Mouse (Mus musculus) myocyte (in vitro differentiated cells): ENCODE results near the gene Olfr1294. TPM values are rescaled to one million over a fixed set of nuclear protein-coding genes. Genes with fewer than 3 reads are reported as not detected.

ENCODE experiments used
- H3K27me3 ChIP-seq: one replicate; pipeline ENCODE4 v1.6.1; 2011; ENCODE audit not compliant: control insufficient read depth, insufficient read depth, insufficient read length
- H3K36me3 ChIP-seq: one replicate; pipeline ENCODE4 v1.6.1; 2011; ENCODE audit not compliant: control insufficient read depth, insufficient read depth
- H3K4me2 ChIP-seq: one replicate; pipeline ENCODE4 v1.6.1; 2011; ENCODE audit warnings: low read depth, control low read depth
- H3K4me3 ChIP-seq: one replicate; pipeline ENCODE4 v1.5.1; 2011; ENCODE audit warnings: mild to moderate bottlenecking, control low read depth, moderate library complexity
- H3K79me2 ChIP-seq: one replicate; pipeline ENCODE4 v1.6.1; 2011; ENCODE audit not compliant: control insufficient read depth, insufficient read depth
- H3ac ChIP-seq: one replicate; pipeline ENCODE4 v1.6.1; 2011; ENCODE audit not compliant: control insufficient read depth, insufficient read length
- CEBPB ChIP-seq: IDR thresholded peaks from 2 replicates; pipeline ENCODE4 v1.6.1; 2011; ENCODE audit warnings: mild to moderate bottlenecking, moderate library complexity; ENCODE audit not compliant: poor library complexity, insufficient read depth, severe bottlenecking
- E2F4 ChIP-seq: IDR thresholded peaks from one replicate; pipeline ENCODE4 v1.6.1; 2011; ENCODE audit warnings: mild to moderate bottlenecking, control low read depth, moderate library complexity; ENCODE audit not compliant: insufficient read depth
- MAX ChIP-seq: IDR thresholded peaks from one replicate; pipeline ENCODE4 v1.6.1; 2011; ENCODE audit warnings: low read depth, mild to moderate bottlenecking, control low read depth
- MYOD1 ChIP-seq, 3 experiments: IDR thresholded peaks; one replicate each; pipeline ENCODE4 v1.6.1; 2011; ENCODE audit warnings: control low read depth in 2 of 3, low read depth in 2 of 3, mild to moderate bottlenecking in 2 of 3, moderate library complexity in 1 of 3; ENCODE audit not compliant: insufficient read length in 2 of 3, control insufficient read depth in 1 of 3
- MYOG ChIP-seq, 3 experiments: IDR thresholded peaks; one replicate each; pipeline ENCODE4 v1.6.1; 2011; ENCODE audit warnings: control low read depth in 2 of 3, low read depth in 2 of 3, mild to moderate bottlenecking in 2 of 3; ENCODE audit not compliant: insufficient read length in 2 of 3, control insufficient read depth in 1 of 3, insufficient read depth in 1 of 3
- POLR2A ChIP-seq: IDR thresholded peaks from one replicate; pipeline ENCODE4 v1.6.1; 2011; ENCODE audit warnings: low read depth, mild to moderate bottlenecking, control low read depth, moderate library complexity; ENCODE audit not compliant: insufficient read length
- POLR2AphosphoS2 ChIP-seq: IDR thresholded peaks from one replicate; pipeline ENCODE4 v1.6.1; 2011; ENCODE audit warnings: low read depth, control low read depth; ENCODE audit not compliant: insufficient read length
- REST ChIP-seq: IDR thresholded peaks from one replicate; pipeline ENCODE4 v1.6.1; 2011; ENCODE audit warnings: mild to moderate bottlenecking, control low read depth, moderate library complexity; ENCODE audit not compliant: insufficient read depth, insufficient read length
- SRF ChIP-seq: IDR thresholded peaks from one replicate; pipeline ENCODE4 v1.6.1; 2011; ENCODE audit warnings: low read depth; ENCODE audit not compliant: control insufficient read depth, insufficient read length
- TCF12 ChIP-seq: IDR thresholded peaks from one replicate; pipeline ENCODE4 v1.6.1; 2011; ENCODE audit warnings: mild to moderate bottlenecking, control low read depth; ENCODE audit not compliant: poor library complexity, insufficient read depth, severe bottlenecking
- TCF3 ChIP-seq: IDR thresholded peaks from one replicate; pipeline ENCODE4 v1.6.1; 2011; ENCODE audit warnings: low read depth, control low read depth; ENCODE audit not compliant: insufficient read length
- USF1 ChIP-seq: IDR thresholded peaks from one replicate; pipeline ENCODE4 v1.6.1; 2011; ENCODE audit warnings: low read depth, mild to moderate bottlenecking, control low read depth, moderate library complexity
- polyA plus RNA-seq: library from polyadenylated mRNA; unstranded; fragments of >200 nt; fragmentation: generic; extraction: Trizol; gene quantifications from one replicate; pipeline ENCODE4 v1.2.1, GENCODE M21; 2012; ENCODE audit warnings: missing spikeins

Gene Olfr1294
- polyA plus RNA-seq, 1 experiment = not detected

- H3K79me2 ChIP-seq = no peaks in the 10 kb centered on the region
- no peaks in the 10 kb centered on the region for H3K36me3 ChIP-seq
- H3K27me3 ChIP-seq = no peaks in the 10 kb centered on the region
- H3K4me2 ChIP-seq = no peak within 1 kb of the TSS
- H3K4me3 ChIP-seq = no peak within 1 kb of the TSS
- TF ChIP-seq MYOG (IDR thresholded peaks at IDR 0.05; ENCODE audit: control insufficient read depth in 1 of 3, insufficient read depth in 1 of 3, insufficient read length in 2 of 3, low read depth in 2 of 3) (no peak), POLR2AphosphoS2 (no peak), TCF12 (no peak), E2F4 (no peak), MAX (no peak), USF1 (no peak), REST (no peak), TCF3 (no peak), POLR2A (no peak), CEBPB (no peak), MYOD1 (IDR thresholded peaks at IDR 0.05; ENCODE audit: control insufficient read depth in 1 of 3, insufficient read length in 2 of 3, low read depth in 2 of 3) (no peak), SRF (no peak)
- no peak within 1 kb of the TSS for H3ac ChIP-seq
These were observed 46.4 kb downstream of the Olfr1294 start, which contains the start of gene Olfr1290 for GRCm38 (mm10) chr2:111493729-111494128. Gene Olfr1290, minus strand, starts transcription at chr2:111493829.

Other genes with a start within 250 kb of the Olfr1294 start
- gene Olfr1279, start 239.7 kb downstream of the Olfr1294 start, polyA plus RNA-seq = not detected
- gene Olfr1280, start 226.3 kb downstream of the Olfr1294 start, polyA plus RNA-seq = not detected
- not detected for gene Olfr1281, start 213.8 kb downstream of the Olfr1294 start, polyA plus RNA-seq
- gene Olfr1282, start 204.2 kb downstream of the Olfr1294 start, polyA plus RNA-seq = not detected
- not detected for gene Olfr1283, start 173.5 kb downstream of the Olfr1294 start, polyA plus RNA-seq
- not detected for gene Olfr1284, start 164.8 kb downstream of the Olfr1294 start, polyA plus RNA-seq
- gene Olfr1286, start 117.2 kb downstream of the Olfr1294 start, polyA plus RNA-seq = not detected
- gene Olfr1287, start 91.1 kb downstream of the Olfr1294 start, polyA plus RNA-seq = not detected
- not detected for gene Olfr1288, start 66.2 kb downstream of the Olfr1294 start, polyA plus RNA-seq
- gene Olfr1289, start 59.5 kb downstream of the Olfr1294 start, polyA plus RNA-seq = not detected
- gene Olfr1290, start 46.5 kb downstream of the Olfr1294 start, polyA plus RNA-seq = not detected
- gene Olfr1291-ps1, start 43.1 kb downstream of the Olfr1294 start, polyA plus RNA-seq = not detected
- gene Olfr1293-ps, start 15.1 kb downstream of the Olfr1294 start, polyA plus RNA-seq = not detected
- not detected for gene Olfr1295, start 29.4 kb upstream of the Olfr1294 start, polyA plus RNA-seq
- gene Olfr1297, start 86.2 kb upstream of the Olfr1294 start, polyA plus RNA-seq = not detected
- not detected for gene Olfr1298, start 108.9 kb upstream of the Olfr1294 start, polyA plus RNA-seq
- not detected for gene Olfr1299, start 121.1 kb upstream of the Olfr1294 start, polyA plus RNA-seq
- gene Olfr1301, start 210.7 kb upstream of the Olfr1294 start, polyA plus RNA-seq = not detected
- not detected for gene Olfr1302, start 237.1 kb upstream of the Olfr1294 start, polyA plus RNA-seq